Mouse (Mus musculus) thymus, postnatal 4 days (tissue): Measurements from ENCODE around the gene Gm10277.
"Not testable (repeated sequence)": the region's sequence is repeated elsewhere in the genome, so short reads cannot be mapped to it uniquely, and the experiment has no call there.

Experiments
- DNase-seq: peaks from one replicate; pipeline ENCODE4 v3.0.0; 2021

Gm10277 gene

GRCm38 (mm10) chr11:77769496-77769895 lies 18.1 kb downstream of the Gm10277 start:
- DNase-seq: no peak

- peak; percentile 78 for DNase-seq
These were observed 21.1 kb downstream of the Gm10277 start for GRCm38 (mm10) chr11:77766351-77767001.

GRCm38 (mm10) chr11:77765459-77765777 lies 22.1 kb downstream of the Gm10277 start:
- no peak for DNase-seq

GRCm38 (mm10) chr11:77764694-77765458 lies 22.7 kb downstream of the Gm10277 start:
- DNase-seq: no peak

GRCm38 (mm10) chr11:77763673-77764340 lies 23.7 kb downstream of the Gm10277 start:
- peak; percentile 66 for DNase-seq

- DNase-seq: peak; percentile 93
These were observed 24.5 kb downstream of the Gm10277 start, which contains the start of gene Myo18a for GRCm38 (mm10) chr11:77762783-77763672. Gene Myo18a, plus strand, starts transcription at chr11:77763246.

GRCm38 (mm10) chr11:77760031-77760430 lies 27.5 kb downstream of the Gm10277 start:
- no peak for DNase-seq

- no peak for DNase-seq
These were observed 34.1 kb downstream of the Gm10277 start for GRCm38 (mm10) chr11:77753469-77753868.

GRCm38 (mm10) chr11:77752525-77752924 lies 35.0 kb downstream of the Gm10277 start:
- DNase-seq: no peak

GRCm38 (mm10) chr11:77748996-77749395 lies 38.6 kb downstream of the Gm10277 start:
- no peak for DNase-seq

GRCm38 (mm10) chr11:77747103-77747502 lies 40.4 kb downstream of the Gm10277 start:
- not testable (repeated sequence) for DNase-seq

- DNase-seq: no peak
These were observed 40.9 kb downstream of the Gm10277 start for GRCm38 (mm10) chr11:77746652-77747051.

- DNase-seq: peak; percentile 89
These were observed 43.6 kb downstream of the Gm10277 start for GRCm38 (mm10) chr11:77743966-77744365.

GRCm38 (mm10) chr11:77738555-77738954 lies 49.0 kb downstream of the Gm10277 start:
- no peak for DNase-seq

GRCm38 (mm10) chr11:77737289-77737688 lies 50.3 kb downstream of the Gm10277 start:
- peak; percentile 79 for DNase-seq
